Mouse (Mus musculus): ENCODE data around the gene AL732309.1. TPM values are rescaled to one million over a fixed set of nuclear protein-coding genes. Genes with fewer than 3 reads are reported as not detected.

The AL732309.1 gene
- polyA plus RNA-seq (2012): 2.8 TPM in 1 of 2 replicates, not detected in the other

DNA sequence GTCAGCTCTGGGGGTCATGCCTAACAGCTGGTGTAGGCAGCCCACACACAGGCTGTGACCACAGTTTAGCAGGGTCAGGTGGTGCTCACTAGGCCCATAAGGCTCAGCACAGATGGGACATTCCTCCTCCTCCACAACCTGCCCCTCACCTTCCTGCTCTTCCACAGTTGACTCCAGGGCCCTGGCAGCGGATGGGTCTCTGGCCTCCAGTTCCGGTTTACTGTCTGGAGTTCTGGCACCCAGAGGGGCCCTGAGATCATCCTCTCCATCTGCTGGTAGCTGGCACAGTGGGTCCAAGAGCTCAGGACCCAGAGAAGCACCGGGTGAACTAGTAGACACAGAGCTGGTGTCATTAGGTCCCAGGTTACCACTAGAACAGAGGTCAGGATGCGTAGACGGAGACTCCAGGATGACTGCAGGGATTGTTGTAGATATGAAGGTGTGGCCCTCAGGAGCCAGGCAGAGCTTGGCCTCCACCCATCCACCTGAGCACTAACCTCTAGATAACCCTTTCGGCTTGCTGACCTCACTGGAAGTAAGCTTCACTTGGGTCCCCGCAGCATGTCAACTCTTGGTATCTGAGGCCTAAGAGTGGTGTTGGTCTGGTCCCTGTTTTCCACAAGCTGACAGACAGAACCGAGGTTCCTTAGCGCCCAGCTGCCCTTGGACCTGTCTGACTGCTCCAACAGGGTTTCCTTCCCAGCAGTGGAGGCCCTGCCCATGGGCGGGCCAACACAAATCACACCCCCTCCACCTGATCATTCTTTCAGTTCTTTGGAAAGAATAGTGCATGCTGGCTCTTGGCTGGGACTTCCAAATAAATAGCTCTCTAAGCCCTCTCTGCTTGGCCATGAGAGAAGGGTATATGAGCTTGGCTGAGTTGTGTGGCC is at the start of gene AL732309.1:
Gene AL732309.1 (minus strand): TSS at position 681 of the 890 bp plus-strand sequence.

DNA sequence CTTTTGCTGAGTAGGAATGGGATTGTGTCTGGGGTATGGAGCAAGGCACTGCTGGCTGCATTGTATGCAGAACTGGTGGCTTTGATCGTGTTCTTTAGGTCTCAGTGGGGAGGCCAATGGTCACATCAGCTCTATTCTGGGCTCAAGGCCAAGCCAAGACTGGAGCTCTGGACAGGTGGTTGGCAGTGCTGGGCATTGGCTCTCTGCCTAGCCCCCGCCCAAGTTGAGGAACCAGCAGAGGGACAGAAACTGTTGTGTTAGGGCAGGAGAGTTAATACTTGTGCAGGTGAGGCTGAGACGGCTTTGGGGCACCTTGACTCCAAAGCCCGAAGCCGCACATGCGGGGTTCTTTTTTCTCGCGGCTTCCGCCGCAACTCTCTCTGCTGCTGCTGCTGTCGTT is 43.0 kb upstream of the AL732309.1 start, which contains the start of gene Lrrc26:
Gene Lrrc26 (plus strand): TSS at position 265 of the 400 bp plus-strand sequence.

DNA sequence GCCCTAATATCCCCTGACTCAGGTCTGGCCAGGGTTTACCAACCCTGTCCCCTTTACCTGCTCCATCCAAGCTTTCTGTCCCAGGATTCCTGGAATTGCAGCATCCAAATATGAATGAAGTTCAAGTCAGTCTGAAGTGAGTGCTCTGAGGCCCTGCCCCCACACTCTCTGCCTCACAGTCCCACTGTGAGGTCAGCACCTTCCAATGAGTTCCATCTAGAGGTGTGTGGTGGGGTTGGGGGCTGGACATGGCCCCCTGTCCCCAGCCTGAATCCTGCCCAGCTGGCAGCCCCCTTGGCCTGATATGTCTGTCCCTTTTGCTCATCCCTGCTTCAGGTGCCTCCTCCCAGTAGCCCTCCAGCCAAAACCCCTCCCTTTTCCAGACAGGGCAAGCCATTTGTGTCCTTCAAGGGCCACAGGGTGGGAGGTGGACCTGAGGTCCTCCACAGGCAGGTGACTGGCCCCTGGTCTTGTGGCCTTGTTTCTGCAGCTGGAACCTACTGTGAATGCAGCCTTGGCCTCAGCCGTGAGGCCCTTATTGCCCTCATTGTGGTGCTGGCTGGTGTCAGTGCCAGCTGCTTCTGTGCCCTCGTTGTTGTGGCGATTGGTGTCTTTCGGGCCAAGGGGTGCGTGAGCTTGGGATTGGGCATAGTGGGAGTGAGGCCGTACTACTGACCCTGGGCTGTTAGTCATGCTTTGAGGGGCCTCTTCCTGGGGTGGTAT is 41.4 kb upstream of the AL732309.1 start, which contains the start of gene Tmem210:
Gene Tmem210 (plus strand): TSS at position 219 of the 723 bp plus-strand sequence.

DNA sequence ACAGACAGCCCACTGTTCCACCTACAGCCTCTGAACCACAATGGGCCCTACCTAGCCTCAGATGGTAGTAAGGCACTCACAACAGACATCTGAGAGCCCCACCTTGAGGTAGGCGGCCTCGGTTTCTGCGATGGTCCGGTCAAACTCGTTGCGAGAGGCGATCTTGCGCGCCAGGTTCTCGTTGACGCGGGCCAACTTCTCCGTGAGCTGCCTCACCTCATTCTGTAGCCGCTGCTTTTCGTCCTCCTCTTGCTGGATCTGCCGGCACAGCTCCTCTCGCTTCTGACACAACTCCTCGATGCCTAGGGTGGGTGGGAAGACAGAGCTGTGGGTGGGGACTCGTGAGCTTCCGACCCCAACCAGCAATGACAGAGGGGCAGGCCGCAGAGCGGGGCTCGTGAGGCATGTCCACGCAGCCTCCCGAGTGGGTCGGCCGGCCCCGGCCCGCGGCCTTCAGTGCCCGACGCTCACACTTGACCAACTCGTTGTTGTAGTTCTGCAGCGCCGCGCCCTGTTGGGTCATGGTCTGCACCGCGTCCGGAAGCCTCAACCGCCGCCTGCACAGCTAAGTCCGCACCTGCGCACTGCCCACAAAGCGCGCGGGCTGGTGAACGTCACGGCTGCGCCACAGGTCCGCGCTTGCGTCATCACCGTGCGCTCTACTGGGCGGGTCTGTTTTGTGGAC is 25.3 kb upstream of the AL732309.1 start, which contains the start of the genes Ssna1 and Anapc2:
Gene Ssna1 (minus strand): TSS at position 612 of the 685 bp plus-strand sequence.
Gene Anapc2 (plus strand): TSS at position 652 of the 685 bp plus-strand sequence.

DNA sequence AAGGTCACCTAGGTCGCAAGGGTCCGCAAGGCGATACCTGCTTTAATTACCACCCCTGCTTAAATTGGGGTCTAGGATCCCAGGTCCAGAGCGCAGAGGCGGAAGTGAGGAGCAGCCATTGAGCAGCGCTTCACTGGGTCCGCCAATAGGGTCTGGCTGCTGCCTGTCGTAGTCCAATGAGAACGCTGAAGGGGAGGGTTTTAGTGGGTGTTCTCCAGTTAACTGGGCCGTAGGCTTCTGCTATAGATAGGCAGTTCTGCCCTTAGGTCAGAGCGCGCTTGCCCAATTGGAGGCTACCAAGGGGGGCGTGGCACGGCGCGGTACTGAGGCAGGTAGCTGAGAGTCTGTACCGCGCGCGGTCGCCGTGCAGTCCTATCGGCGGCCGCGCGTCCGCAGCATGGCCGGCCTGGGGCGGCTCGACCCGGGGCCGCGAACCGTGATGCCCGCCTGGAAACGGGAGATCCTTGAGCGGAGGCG is 15.7 kb upstream of the AL732309.1 start, which contains the start of gene Tprn:
Gene Tprn (plus strand): TSS at position 328 of the 477 bp plus-strand sequence.

DNA sequence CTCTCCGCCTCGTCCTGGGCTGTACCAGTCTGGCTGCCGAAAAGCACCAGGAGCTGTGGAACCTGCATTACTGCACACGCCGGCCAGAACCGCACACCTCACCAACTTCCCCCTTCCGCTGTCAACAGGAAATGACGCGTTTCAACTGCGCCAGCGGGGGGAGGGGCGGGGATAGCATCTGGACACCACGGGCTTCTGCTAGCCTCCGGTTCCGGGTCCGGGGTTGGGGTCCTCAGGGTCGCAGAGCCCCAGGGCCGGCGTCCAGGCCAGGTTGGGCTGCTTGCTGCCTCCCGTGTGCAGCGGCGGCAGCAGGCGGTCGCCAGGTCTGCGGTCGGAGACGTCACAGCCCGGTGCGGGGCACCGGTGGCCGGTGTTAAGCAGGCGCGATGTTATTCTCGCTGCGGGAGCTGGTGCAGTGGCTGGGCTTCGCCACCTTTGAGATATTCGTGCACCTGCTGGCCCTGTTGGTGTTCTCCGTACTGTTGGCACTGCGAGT is 8.7 kb upstream of the AL732309.1 start, which contains the start of gene Tmem203:
Gene Tmem203 (plus strand): TSS at position 156 of the 496 bp plus-strand sequence.

DNA sequence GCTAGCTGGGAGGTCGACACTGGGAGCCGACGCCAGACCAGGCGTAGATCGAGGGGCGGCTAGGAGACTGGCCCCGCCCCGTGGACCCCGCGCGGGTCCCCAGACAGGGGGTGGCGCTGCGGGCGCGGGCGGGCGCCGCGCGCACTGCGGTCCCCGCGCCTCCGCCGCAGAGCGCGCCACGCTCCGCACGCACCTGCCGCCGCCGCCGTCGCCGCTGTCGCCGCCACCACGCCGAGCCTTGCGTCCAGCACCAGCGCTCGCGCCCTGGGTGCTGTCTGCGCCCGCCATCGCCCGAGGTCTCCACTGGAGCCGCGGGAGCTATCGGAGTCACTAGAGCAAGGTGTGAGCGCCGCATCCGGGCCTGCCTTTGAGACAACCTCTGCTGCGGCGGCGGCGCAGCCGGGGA is 4.6 kb downstream of the AL732309.1 start, which contains the start of the genes Rnf208 and Cysrt1:
Gene Rnf208 (plus strand): TSS at position 155 of the 406 bp plus-strand sequence.
Gene Cysrt1 (minus strand): TSS at position 352 of the 406 bp plus-strand sequence.

DNA sequence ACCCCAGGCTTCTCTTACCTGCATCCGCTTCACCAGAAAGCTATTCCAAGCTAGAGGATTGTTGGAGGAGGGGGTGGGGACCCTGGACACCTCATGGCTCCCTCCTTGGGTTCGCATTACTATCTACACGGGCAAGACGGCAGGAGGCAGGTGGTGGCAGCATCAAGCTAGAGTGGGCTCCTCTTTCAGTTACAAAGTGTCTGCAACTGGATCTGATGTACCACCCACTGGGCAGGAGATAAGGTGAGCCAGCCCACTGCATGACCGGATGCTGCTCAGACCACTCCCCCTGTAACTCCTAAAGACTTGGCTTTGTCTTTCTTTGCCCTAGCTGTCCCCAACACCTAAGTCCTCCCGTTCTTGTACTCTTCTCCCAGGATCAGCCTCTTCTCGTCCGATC is 10.0 kb downstream of the AL732309.1 start, which contains the start of gene Rnf224:
Gene Rnf224 (minus strand): TSS at position 174 of the 400 bp plus-strand sequence.

DNA sequence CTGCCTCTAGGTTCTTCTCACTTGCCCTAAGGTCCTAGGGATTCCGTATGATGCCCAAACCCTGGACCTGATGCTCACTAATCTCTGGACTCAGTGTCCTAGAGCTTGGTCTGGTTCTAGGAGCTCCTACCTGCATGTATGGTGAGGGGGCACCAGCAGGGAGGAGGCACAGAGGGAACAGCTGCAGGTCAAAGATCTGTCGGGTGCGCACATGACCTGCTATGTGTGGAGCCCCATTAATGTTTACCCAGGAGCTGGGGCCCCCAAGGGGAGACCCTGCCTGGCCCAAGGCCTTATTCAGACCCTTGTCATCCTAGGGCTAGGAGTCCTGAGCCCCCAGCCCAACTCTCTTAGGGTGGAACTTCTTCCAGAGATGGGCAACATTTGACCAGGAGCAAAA is 12.6 kb downstream of the AL732309.1 start, which contains the start of gene Slc34a3:
Gene Slc34a3 (minus strand): TSS at position 315 of the 400 bp plus-strand sequence.

DNA sequence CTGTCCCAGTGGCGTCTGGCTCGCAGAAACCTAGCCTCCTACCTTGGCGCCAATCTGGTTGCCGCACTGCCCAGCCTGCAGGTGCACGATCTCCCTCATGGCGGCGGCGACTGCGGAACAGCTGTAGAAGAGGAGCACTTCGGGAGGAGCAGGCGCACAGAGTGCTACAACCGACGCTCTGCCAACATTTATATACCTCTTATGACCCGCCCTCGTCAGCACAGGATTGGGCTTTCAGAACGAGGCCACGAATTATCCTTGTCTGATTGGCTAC is 22.2 kb downstream of the AL732309.1 start, which contains the start of gene Tubb4b:
Gene Tubb4b (minus strand): TSS at position 211 of the 274 bp plus-strand sequence.

DNA sequence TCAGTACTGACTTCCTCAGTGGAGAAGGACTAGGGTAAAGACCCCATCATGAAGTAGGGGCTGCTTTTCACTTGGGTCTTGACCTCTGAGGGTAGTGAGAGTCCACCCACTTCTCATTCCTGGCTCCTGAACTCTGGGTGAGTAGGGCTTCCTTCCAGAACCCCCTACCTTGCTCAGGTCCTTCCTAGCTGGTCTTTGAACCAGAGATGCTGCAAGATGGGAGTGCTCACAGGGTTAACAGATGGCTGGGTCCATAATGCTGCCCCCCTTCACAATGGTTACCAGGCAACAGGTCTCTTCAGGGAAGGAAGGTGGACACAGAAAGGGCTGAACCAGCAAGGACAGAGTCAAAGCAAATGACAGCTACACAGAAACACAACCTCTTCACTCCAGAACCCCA is 28.2 kb downstream of the AL732309.1 start, which contains the start of gene Fam166a:
Gene Fam166a (plus strand): TSS at position 301 of the 400 bp plus-strand sequence.

DNA sequence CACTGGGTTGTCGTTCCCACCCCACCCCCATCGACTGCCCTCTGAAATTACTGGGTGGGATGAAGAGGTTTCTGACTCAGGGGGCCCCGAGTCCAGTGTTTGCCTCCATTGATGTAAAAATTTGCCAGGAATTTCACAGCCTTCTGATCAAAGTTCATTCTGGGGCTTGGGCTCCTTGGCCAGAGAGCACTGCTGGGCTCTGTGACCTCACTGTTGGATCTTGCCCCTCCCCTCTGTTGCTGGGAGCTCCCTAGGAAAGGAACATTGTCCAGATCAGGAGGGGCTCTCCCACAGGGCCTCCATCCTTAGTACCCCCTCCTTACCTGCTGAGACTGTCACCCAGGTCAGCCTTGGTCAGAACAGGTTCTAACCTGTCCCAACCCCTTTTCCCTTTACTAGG is 32.2 kb downstream of the AL732309.1 start, which contains the start of gene Stpg3:
Gene Stpg3 (minus strand): TSS at position 194 of the 400 bp plus-strand sequence.

DNA sequence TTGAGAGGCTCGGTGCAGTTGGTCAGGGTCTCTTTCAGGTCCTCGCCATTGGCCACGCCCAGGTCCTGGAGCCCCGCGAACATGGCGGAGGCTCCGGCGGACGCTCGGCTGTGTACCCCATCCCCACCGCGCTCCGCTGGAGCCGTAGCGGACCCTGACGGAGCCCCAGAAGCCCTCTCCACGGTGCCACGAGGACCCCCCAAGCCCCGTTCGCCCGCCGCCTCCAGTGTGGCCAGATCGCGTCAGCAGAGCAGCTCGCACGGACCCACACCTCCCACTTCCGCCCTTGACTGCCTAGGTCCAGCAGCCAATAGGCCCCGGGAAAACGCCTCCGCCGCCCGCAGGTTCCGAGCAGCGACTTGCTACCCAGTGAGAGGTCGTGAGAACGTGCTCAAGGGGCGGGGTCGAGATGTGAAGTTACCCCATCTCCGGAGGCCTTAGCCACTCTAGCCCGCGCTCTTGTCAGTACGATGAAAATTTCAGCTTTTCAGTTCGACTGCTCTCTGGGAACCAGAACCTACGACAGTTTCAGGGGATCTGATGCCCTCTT is 35.5 kb downstream of the AL732309.1 start, which contains the start of gene Nelfb:
Gene Nelfb (minus strand): TSS at position 369 of the 550 bp plus-strand sequence.

DNA sequence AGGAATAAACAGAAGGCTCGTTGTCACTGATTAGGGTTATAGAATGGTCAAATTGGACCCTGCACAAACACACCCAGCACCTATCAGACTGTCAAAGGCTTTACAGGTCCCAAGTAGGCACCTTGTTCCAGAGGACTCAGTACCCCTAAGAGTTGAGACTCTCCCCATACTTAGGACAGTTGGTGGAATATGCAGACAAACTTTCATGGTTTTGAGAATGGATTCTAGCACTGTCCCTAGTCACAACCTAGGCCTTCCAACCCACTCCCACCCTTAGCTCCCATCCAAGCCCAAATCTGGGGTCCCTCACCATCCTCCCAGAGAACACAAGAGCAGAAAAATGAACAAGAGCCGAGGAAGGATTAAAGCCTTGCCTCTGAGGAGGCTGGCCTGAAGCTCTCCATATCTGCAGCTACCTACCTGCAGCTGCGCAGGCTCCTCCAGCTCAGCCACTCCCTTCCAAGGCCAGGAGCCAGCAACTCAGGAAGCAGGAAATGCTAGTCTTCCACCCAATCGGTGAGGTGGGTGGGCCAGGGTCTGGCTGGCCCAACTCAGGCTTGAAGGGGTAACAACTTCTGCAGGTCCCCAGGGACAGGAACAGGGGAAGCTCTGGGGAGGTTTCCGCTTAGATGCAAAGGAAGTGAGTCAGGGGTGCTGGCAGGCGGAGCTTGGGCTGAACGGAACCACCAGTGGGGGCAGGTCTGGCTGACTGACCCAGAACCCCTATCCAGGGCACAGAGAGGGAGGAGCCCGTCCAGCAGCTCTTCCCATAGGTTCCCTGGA is 50.3 kb downstream of the AL732309.1 start, which contains the start of gene Tor4a:
Gene Tor4a (minus strand): TSS at position 715 of the 783 bp plus-strand sequence.

Other genes starting within 250 kb of the AL732309.1 start
- gene Nsmf, start 192.5 kb downstream of the AL732309.1 start, polyA plus RNA-seq (2012): 19.1 and 31.9 TPM in 2 replicates
- not detected in 2 replicates for gene Entpd8, start 166.6 kb downstream of the AL732309.1 start, polyA plus RNA-seq (2012)
- 0.03 and 0.15 TPM in 2 replicates for gene Noxa1, start 151.7 kb downstream of the AL732309.1 start, polyA plus RNA-seq (2012)
- 4.1 and 6.7 TPM in 2 replicates for gene Nrarp, start 66.1 kb downstream of the AL732309.1 start, polyA plus RNA-seq (2012)
- 8.8 and 14.5 TPM in 2 replicates for gene Tor4a, start 50.0 kb downstream of the AL732309.1 start, polyA plus RNA-seq (2012)
- 26.8 and 30.3 TPM in 2 replicates for gene Nelfb, start 35.4 kb downstream of the AL732309.1 start, polyA plus RNA-seq (2012)
- gene Stpg3, start 32.2 kb downstream of the AL732309.1 start, polyA plus RNA-seq (2012): 0.09 and 0.26 TPM in 2 replicates
- gene Fam166a, start 28.1 kb downstream of the AL732309.1 start, polyA plus RNA-seq (2012): 0.07 and 0.15 TPM in 2 replicates
- 382 and 509 TPM in 2 replicates for gene Tubb4b, start 22.2 kb downstream of the AL732309.1 start, polyA plus RNA-seq (2012)
- gene Slc34a3, start 12.5 kb downstream of the AL732309.1 start, polyA plus RNA-seq (2012): not detected in 2 replicates
- 0.12 and 0.18 TPM in 2 replicates for gene Rnf224, start 10.1 kb downstream of the AL732309.1 start, polyA plus RNA-seq (2012)
- 8.5 and 13.7 TPM in 2 replicates for gene Rnf208, start 4.6 kb downstream of the AL732309.1 start, polyA plus RNA-seq (2012)
- 0.22 TPM in 1 of 2 replicates, not detected in the other for gene Cysrt1, start 4.4 kb downstream of the AL732309.1 start, polyA plus RNA-seq (2012)
- gene Tmem203, start 8.6 kb upstream of the AL732309.1 start, polyA plus RNA-seq (2012): 7.3 and 8.5 TPM in 2 replicates
- gene Tprn, start 15.8 kb upstream of the AL732309.1 start, polyA plus RNA-seq (2012): 58.1 and 64.5 TPM in 2 replicates
- gene Ssna1, start 25.6 kb upstream of the AL732309.1 start, polyA plus RNA-seq (2012): 223 and 227 TPM in 2 replicates
- 23.1 and 24.8 TPM in 2 replicates for gene Anapc2, start 25.6 kb upstream of the AL732309.1 start, polyA plus RNA-seq (2012)
- not detected in 2 replicates for gene Tmem210, start 41.3 kb upstream of the AL732309.1 start, polyA plus RNA-seq (2012)
- gene Lrrc26, start 43.1 kb upstream of the AL732309.1 start, polyA plus RNA-seq (2012): not detected in 2 replicates
- gene Grin1, start 72.3 kb upstream of the AL732309.1 start, polyA plus RNA-seq (2012): 0.01 and 0.02 TPM in 2 replicates
- 27.2 and 28.1 TPM in 2 replicates for gene Man1b1, start 85.5 kb upstream of the AL732309.1 start, polyA plus RNA-seq (2012)
- gene Dpp7, start 109.5 kb upstream of the AL732309.1 start, polyA plus RNA-seq (2012): 6.3 and 7.2 TPM in 2 replicates
- gene Uap1l1, start 118.8 kb upstream of the AL732309.1 start, polyA plus RNA-seq (2012): 16.7 and 24.2 TPM in 2 replicates
- gene Sapcd2, start 125.5 kb upstream of the AL732309.1 start, polyA plus RNA-seq (2012): 35.8 and 46.8 TPM in 2 replicates
- 0.09 and 0.39 TPM in 2 replicates for gene Entpd2, start 149.0 kb upstream of the AL732309.1 start, polyA plus RNA-seq (2012)
- gene Npdc1, start 152.5 kb upstream of the AL732309.1 start, polyA plus RNA-seq (2012): 2.3 and 6.0 TPM in 2 replicates
- 19.2 and 28.1 TPM in 2 replicates for gene Fut7, start 176.4 kb upstream of the AL732309.1 start, polyA plus RNA-seq (2012)
- gene Abca2, start 181.8 kb upstream of the AL732309.1 start, polyA plus RNA-seq (2012): 58.0 and 85.3 TPM in 2 replicates
- gene Clic3, start 210.0 kb upstream of the AL732309.1 start, polyA plus RNA-seq (2012): 0.61 TPM in 1 of 2 replicates, not detected in the other
- gene Paxx, start 214.2 kb upstream of the AL732309.1 start, polyA plus RNA-seq (2012): 81.2 and 90.9 TPM in 2 replicates
- gene Ptgds, start 223.2 kb upstream of the AL732309.1 start, polyA plus RNA-seq (2012): 0.83 and 1.2 TPM in 2 replicates
- not detected in 2 replicates for gene Lcn12, start 247.0 kb upstream of the AL732309.1 start, polyA plus RNA-seq (2012)

All from megakaryocyte-erythroid progenitor cell, adult 5 weeks (primary cell).